In the genomic region with DNA sequence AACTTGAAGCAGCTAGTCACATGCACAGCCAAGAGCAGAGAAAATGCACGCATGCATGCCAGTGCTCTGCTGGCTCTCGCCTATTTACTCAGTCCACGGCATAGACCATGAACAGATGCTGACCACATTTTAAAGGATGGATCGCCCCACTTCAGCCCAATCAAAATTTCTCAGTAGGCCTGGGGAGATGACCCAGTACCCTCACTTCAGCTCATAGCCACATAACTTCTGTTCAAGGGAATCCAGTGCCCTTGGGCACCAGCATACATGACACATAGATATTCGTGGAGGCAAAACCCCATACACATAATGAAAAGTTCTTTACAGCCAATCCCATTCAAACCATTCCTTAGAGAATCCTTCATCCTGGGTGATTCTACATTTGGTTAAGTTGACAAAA, we compare ENCODE assay signal across 23 mouse cellular contexts. TPM values are rescaled to one million over a fixed set of nuclear protein-coding genes. Genes with fewer than 3 reads are reported as not detected.
"Had no signal": no experiment of that assay in that cellular context is flagged by ENCODE, and none has a peak within 500 bp of the region (broad histone marks: within the 10 kb centered on the region; RNA-seq: fewer than 3 reads in every experiment).

No protein-coding gene starts in this region.

- H3K9me3 ChIP-seq: neural tube, embryonic 15.5 days; stomach, embryonic 15.5 days had no signal

- H3K27ac ChIP-seq: neural tube, embryonic 15.5 days; stomach, embryonic 15.5 days; stomach, postnatal 0 days had no signal

- H3K9ac ChIP-seq: neural tube, embryonic 15.5 days; stomach, embryonic 15.5 days had no signal

- H3K27me3 ChIP-seq: neural tube, embryonic 15.5 days; stomach, embryonic 15.5 days had no signal

- H3K4me3 ChIP-seq: neural tube, embryonic 15.5 days; stomach, embryonic 15.5 days had no signal

- H3K4me2 ChIP-seq: neural tube, embryonic 15.5 days; stomach, embryonic 15.5 days had no signal

- DNase-seq: retina, postnatal 1 day; right cerebral cortex, adult 18-20 months; right cerebral cortex, postnatal 14 days; right cerebral cortex, postnatal 25 days; right cerebral cortex, postnatal 4 days; spleen, adult 18-20 months; thymus, adult 18-20 months; thymus, adult 2 months; thymus, postnatal 14 days; thymus, postnatal 25 days; thymus, postnatal 36 days; thymus, postnatal 4 days had no signal

RNA-seq across cellular contexts. Expression of gene Olfr1368, which starts 52.1 kb away (rescaled TPM):
- total RNA-seq: neutrophil, adult 5-6 weeks had no signal
- polyA plus RNA-seq: neural tube, embryonic 14.5 days; neural tube, embryonic 15.5 days; small intestine, adult 2 months; spleen, adult 2 months; stomach, embryonic 14.5 days; stomach, embryonic 15.5 days; stomach, embryonic 16.5 days; stomach, postnatal 0 days; thymus, adult 2 months; thymus, postnatal 0 days; urinary bladder, adult 2 months had no signal
